Mouse (Mus musculus): ENCODE measurements around the gene Rpl7a.

Gene Rpl7a

DNA sequence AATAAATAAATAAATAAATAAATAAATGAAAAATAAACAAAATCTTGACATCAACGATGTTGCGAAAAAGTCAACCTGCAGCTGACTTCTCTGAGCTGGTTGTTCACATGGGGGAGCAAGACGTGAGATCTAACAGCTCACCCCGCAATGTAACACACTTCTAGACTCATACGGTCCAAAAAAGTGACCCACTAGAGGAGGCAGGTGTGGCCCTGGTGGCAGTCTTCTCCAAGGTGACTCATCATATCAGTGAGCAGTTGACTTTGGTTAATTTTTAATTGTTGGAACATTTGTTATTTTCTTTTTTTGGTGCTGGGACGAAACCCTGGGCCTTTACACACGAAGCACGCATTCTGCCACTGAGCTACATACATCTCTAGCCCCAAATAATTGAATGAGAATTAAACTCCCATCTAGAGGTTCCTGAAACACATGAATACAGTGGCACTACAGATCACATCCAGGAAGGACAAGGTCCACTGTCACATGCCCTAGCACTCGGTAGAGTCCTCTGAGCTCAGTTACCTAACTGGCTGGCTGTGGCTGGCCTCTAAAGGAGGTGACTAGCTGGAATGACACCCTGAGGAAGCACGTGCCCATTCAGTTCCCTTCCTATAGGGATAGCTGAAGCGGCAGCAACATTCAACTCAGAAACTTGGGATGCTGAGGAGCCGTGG is 46.4 kb downstream of the Rpl7a start:
- DNase-seq (ENCODE audit: low read depth), result no peak

DNA sequence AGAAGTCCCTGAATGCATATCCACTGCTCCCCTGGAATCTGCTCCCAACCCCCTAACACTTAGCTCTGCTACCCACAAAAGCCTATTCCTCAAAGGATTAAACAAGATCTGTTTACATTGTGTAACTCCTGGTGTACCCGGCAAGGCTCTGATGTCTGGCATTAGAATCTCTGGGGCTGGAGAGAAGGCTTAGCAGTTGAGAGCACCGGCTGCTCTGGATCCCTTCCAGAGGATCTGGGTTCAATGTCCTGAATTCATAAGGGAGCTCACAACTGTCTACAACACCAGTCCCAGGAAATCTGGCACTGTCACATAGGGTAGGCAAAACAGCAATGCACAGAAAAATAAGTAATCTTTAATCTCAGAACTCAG is 46.9 kb downstream of the Rpl7a start:
- DNase-seq (ENCODE audit: low read depth), result no peak

DNA sequence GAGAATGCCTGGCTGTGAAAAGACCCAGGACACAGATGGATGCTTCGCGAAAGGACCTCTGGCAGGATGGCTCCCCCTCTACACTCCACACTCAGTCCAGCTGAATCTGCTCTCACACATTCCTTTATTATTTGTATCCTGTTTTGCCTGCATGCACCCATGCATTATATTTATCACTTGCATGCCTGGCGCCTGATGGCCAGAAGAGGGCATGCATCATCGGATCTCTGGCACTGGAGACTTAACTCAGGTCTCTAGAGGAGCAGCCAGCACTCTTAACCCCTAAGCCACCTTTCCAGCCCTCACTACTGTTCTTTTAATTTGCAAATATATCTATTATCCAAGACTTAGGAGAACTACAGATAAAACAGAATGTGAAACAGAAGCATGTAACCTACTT is 50.2 kb downstream of the Rpl7a start:
- no peak for DNase-seq (ENCODE audit: low read depth)

Measured in fibroblast of lung, adult 2 months (primary cell).